Mouse (Mus musculus): ENCODE results near the gene Ramp1. TPM values are rescaled to one million over a fixed set of nuclear protein-coding genes. Genes with fewer than 3 reads are reported as not detected.
A peak's percentile ranks its signal among the peaks of the same experiment; 100 is the strongest.

Gene Ramp1
- polyA plus RNA-seq, 1 experiment from 2014 or later: 13.8 TPM

DNA sequence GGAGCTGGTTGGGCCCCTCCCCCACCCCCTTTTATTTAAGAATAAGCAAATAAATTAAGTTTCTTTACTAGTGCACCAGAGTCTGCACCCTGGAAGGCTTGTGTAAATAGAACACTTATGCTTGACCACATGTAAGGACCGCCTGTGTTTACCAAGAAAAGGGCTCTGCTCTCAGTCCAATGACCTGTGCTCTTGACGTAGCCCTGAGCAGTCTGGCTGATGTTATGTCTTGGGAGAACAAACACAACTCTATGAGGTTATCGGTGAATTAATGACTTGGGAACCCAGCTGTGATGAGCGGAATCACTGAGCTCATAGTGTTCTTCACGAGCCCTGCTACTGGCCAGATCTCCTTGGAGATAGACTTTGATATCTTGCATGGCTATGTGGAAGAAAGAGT lies 1.6 kb downstream of the Ramp1 start:
- H3K4me2 ChIP-seq: peak overlapping the region; percentile 80

GRCm38 (mm10) chr1:91181784-91182450 lies 2.3 kb downstream of the Ramp1 start:
- ATAC-seq (ENCODE audit: low FRiP score, low read depth): no peak
- 35% methylated on average over 12 of the region's 12 CpGs for WGBS
- no peaks in the 10 kb centered on the region for H3K9me3 ChIP-seq
- no peak overlapping the region for H3K4me3 ChIP-seq
- 0 out of 2 replicates have a peak, but pooled peaks cover 4% of the 10 kb centered on the region for H3K27me3 ChIP-seq
- peak overlapping the region; percentile 80 for H3K4me2 ChIP-seq
- no peak overlapping the region for H3K9ac ChIP-seq
- peaks cover 29% of the 10 kb centered on the region for H3K4me1 ChIP-seq (replicated peaks)
- peak overlapping the region; percentile 35 for H3K27ac ChIP-seq (replicated peaks)
- H3K36me3 ChIP-seq: no peaks in the 10 kb centered on the region

More for the DNA sequence above, 1.6 kb downstream of the Ramp1 start:
- H3K27ac ChIP-seq (replicated peaks): peak overlapping the region; percentile 35
- H3K9me3 ChIP-seq: no peaks in the 10 kb centered on the region
- peaks cover 29% of the 10 kb centered on the region for H3K4me1 ChIP-seq (replicated peaks)
- H3K9ac ChIP-seq: no peak overlapping the region
- H3K4me3 ChIP-seq: no peak overlapping the region
- H3K27me3 ChIP-seq: 0 out of 2 replicates have a peak, but pooled peaks cover 4% of the 10 kb centered on the region
- 53% methylated on average over 5 of the region's 5 CpGs for WGBS
- no peaks in the 10 kb centered on the region for H3K36me3 ChIP-seq
- no peak for ATAC-seq (ENCODE audit: low FRiP score, low read depth)

DNA sequence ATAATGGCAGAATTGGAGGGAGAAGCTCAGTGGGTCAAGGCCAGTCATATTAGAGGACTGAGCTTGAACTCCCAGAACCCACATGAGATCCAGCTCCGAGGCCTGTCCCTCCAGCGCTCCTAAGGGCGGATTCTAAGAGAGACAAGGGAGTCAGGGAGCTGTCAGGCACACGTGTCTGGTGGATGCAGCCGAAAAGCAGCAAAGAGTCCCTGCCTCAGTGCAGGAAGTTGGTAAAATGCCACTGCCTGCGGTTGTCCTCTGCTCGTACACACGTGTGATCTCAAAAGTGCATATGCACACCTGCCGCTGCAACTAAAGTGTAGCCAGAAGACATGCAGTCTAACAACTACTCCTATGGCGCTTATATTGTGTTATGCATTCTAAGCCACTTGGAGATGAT lies 3.7 kb downstream of the Ramp1 start:
- Histone ChIP-seq H3K27me3 (0 out of 2 replicates have a peak, but pooled peaks cover 4% of the 10 kb centered on the region), H3K9me3 (no peaks in the 10 kb centered on the region), H3K4me2 (no peak overlapping the region), H3K27ac (replicated peaks) (no peak overlapping the region), H3K9ac (no peak overlapping the region), H3K4me3 (no peak overlapping the region), H3K36me3 (no peaks in the 10 kb centered on the region), H3K4me1 (replicated peaks) (peaks cover 29% of the 10 kb centered on the region)
- WGBS: 82% methylated on average over 10 of the region's 10 CpGs
- ATAC-seq (ENCODE audit: low FRiP score, low read depth): no peak

GRCm38 (mm10) chr1:91186677-91187076 lies 7.1 kb downstream of the Ramp1 start:
- 88% methylated on average over 6 of the region's 6 CpGs for WGBS
- no peak overlapping the region for H3K4me3 ChIP-seq
- H3K9ac ChIP-seq: no peak overlapping the region
- no peak overlapping the region for H3K27ac ChIP-seq (replicated peaks)
- H3K4me2 ChIP-seq: no peak overlapping the region
- no peaks in the 10 kb centered on the region for H3K27me3 ChIP-seq
- H3K9me3 ChIP-seq: no peaks in the 10 kb centered on the region
- no peak for ATAC-seq (ENCODE audit: low FRiP score, low read depth)
- peaks cover 8% of the 10 kb centered on the region for H3K4me1 ChIP-seq (replicated peaks)
- no peaks in the 10 kb centered on the region for H3K36me3 ChIP-seq

DNA sequence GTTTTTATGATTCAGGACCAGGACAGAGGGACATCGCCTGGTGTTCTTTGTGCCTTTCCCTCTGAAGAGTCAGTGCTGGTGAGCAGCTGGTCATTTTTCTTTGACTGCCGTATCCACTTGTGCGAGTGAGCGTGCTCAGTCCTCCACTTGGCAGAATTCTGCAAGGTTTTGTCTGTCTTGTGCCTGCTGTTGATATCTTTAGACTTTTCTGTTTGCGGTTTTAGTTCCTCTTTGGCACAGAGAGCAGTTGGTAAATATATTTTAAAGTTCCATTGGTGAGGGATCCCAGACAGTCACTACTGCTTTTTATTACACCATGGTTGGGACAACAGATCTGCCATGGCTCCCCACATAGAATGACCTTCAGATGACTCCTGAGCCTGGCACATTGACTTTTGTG lies 7.7 kb downstream of the Ramp1 start:
- Histone ChIP-seq H3K9me3 (no peaks in the 10 kb centered on the region), H3K27me3 (no peaks in the 10 kb centered on the region), H3K9ac (no peak overlapping the region), H3K4me2 (no peak overlapping the region), H3K4me1 (replicated peaks) (peaks cover 4% of the 10 kb centered on the region), H3K4me3 (no peak overlapping the region), H3K36me3 (no peaks in the 10 kb centered on the region), H3K27ac (replicated peaks) (no peak overlapping the region)
- 84% methylated on average over 5 of the region's 5 CpGs for WGBS
- ATAC-seq (ENCODE audit: low FRiP score, low read depth): no peak

DNA sequence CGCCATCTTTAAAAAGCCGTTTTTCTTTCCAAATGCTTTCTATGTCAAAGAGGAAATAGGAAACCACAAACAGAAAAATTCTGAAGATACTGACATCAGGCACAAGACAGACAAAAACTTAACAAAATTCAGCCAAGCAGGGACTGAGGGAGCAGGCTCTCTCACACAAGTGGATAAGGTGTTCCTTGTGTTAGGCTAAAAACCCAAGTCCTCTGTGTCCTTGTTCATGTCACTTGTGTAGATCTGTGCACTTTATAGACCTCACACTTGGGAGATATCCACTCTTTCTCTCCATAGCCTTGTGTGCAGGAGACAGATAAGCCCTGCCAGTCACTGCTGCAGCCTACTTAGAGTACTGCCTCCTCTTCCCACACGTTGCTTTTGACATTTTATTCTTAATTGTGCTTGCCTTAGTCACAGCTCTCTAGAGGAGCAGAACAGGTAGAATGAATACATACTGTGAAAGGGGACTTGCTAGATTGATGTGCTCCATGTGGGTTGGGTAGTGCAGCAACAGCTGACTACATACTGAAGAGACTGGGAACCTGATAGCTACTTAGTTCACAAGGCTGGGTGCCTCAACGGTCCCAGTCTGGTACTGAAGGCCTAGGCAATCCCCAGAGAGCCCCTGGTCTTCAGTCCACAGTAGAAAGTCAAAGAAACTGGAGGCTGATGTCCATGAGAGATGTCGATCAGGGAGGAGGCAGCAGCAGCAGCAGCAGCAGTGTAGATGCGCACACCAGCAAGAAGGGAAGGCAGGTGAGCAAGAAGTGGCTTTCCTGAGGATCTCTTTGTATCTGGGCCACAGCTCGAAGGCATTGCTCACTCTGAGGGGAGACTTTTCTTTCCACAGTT lies 8.4 kb downstream of the Ramp1 start:
- Histone ChIP-seq H3K27ac (replicated peaks) (no peak overlapping the region), H3K9me3 (no peaks in the 10 kb centered on the region), H3K4me1 (replicated peaks) (no peaks in the 10 kb centered on the region), H3K36me3 (no peaks in the 10 kb centered on the region), H3K27me3 (no peaks in the 10 kb centered on the region), H3K4me3 (no peak overlapping the region), H3K4me2 (no peak overlapping the region), H3K9ac (no peak overlapping the region)
- ATAC-seq (ENCODE audit: low FRiP score, low read depth): no peak
- 88% methylated on average over 7 of the region's 7 CpGs for WGBS

GRCm38 (mm10) chr1:91188851-91189460 lies 9.3 kb downstream of the Ramp1 start:
- H3K9ac ChIP-seq: no peak overlapping the region
- H3K36me3 ChIP-seq: no peaks in the 10 kb centered on the region
- no peaks in the 10 kb centered on the region for H3K9me3 ChIP-seq
- no peaks in the 10 kb centered on the region for H3K4me1 ChIP-seq (replicated peaks)
- H3K4me3 ChIP-seq: no peak overlapping the region
- WGBS: 92% methylated on average over 10 of the region's 10 CpGs
- no peak overlapping the region for H3K4me2 ChIP-seq
- ATAC-seq (ENCODE audit: low FRiP score, low read depth): no peak
- no peaks in the 10 kb centered on the region for H3K27me3 ChIP-seq
- no peak overlapping the region for H3K27ac ChIP-seq (replicated peaks)

GRCm38 (mm10) chr1:91192184-91192583 lies 12.6 kb downstream of the Ramp1 start:
- ATAC-seq (ENCODE audit: low FRiP score, low read depth): no peak
- Histone ChIP-seq H3K9ac (no peak overlapping the region), H3K9me3 (no peaks in the 10 kb centered on the region), H3K4me3 (no peak overlapping the region), H3K27me3 (no peaks in the 10 kb centered on the region), H3K4me2 (no peak overlapping the region), H3K36me3 (no peaks in the 10 kb centered on the region), H3K27ac (replicated peaks) (no peak overlapping the region), H3K4me1 (replicated peaks) (no peaks in the 10 kb centered on the region)
- 83% methylated on average over 8 of the region's 8 CpGs for WGBS

GRCm38 (mm10) chr1:91193242-91193641 lies 13.6 kb downstream of the Ramp1 start:
- no peak for ATAC-seq (ENCODE audit: low FRiP score, low read depth)
- Histone ChIP-seq H3K9ac (no peak overlapping the region), H3K9me3 (no peaks in the 10 kb centered on the region), H3K27me3 (no peaks in the 10 kb centered on the region), H3K36me3 (no peaks in the 10 kb centered on the region), H3K4me1 (replicated peaks) (no peaks in the 10 kb centered on the region), H3K27ac (replicated peaks) (no peak overlapping the region), H3K4me3 (no peak overlapping the region), H3K4me2 (no peak overlapping the region)
- WGBS: 89% methylated on average over 4 of the region's 4 CpGs

DNA sequence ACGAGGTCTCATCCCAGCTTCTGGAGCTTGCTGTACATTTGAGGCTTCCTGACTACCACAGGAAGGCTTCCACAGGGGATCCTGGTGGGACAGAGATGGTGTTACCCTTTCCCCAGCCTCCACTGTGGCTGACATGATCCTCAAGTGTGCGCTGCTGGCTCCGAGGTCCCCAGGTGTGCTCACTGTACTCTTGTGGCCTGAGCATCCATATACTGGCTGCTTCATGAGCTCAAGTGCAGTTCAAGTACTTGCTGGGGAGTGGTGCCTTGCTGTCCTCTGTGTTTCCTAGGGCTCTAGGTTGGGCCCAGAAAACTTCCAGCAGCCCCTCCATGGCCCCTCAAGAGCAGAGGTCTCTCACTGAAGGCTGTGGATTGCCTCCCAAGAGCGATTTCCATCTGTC lies 14.1 kb downstream of the Ramp1 start:
- H3K9me3 ChIP-seq: no peaks in the 10 kb centered on the region
- no peak overlapping the region for H3K4me3 ChIP-seq
- H3K27ac ChIP-seq (replicated peaks): no peak overlapping the region
- ATAC-seq (ENCODE audit: low FRiP score, low read depth): no peak
- no peaks in the 10 kb centered on the region for H3K36me3 ChIP-seq
- H3K9ac ChIP-seq: no peak overlapping the region
- WGBS: 87% methylated on average over 4 of the region's 4 CpGs
- no peaks in the 10 kb centered on the region for H3K27me3 ChIP-seq
- H3K4me1 ChIP-seq (replicated peaks): no peaks in the 10 kb centered on the region
- no peak overlapping the region for H3K4me2 ChIP-seq

GRCm38 (mm10) chr1:91199793-91200192 lies 20.2 kb downstream of the Ramp1 start:
- WGBS: 77% methylated on average over 10 of the region's 10 CpGs
- no peak for ATAC-seq (ENCODE audit: low FRiP score, low read depth)
- Histone ChIP-seq H3K9ac (no peak overlapping the region), H3K27me3 (no peaks in the 10 kb centered on the region), H3K4me3 (no peak overlapping the region), H3K4me2 (no peak overlapping the region), H3K27ac (replicated peaks) (no peak overlapping the region), H3K4me1 (replicated peaks) (0 out of 2 replicates have a peak, but pooled peaks cover 3% of the 10 kb centered on the region), H3K9me3 (no peaks in the 10 kb centered on the region), H3K36me3 (no peaks in the 10 kb centered on the region)

DNA sequence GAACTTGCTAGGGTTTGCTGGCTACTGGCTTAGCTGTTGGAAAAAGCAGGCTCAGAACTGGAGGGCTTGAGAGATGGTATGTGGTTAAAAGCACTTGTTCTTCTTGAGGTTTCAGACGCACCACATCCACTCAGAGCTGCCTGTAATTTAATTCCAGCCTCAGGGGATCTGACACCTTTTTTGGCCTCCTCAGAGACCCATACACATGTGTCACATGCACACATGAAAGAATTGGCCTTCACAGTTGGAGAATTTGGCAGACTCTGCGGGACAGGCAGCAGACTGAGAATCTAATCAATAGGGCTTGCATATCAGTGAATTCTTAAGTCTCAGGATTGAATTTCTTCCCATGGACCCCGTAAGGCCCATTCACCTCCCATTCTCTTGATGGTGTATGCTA lies 21.5 kb downstream of the Ramp1 start:
- no peaks in the 10 kb centered on the region for H3K36me3 ChIP-seq
- no peaks in the 10 kb centered on the region for H3K27me3 ChIP-seq
- WGBS: 45% methylated on average over 3 of the region's 3 CpGs
- no peak overlapping the region for H3K27ac ChIP-seq (replicated peaks)
- no peaks in the 10 kb centered on the region for H3K9me3 ChIP-seq
- H3K4me1 ChIP-seq (replicated peaks): 0 out of 2 replicates have a peak, but pooled peaks cover 3% of the 10 kb centered on the region
- H3K9ac ChIP-seq: no peak overlapping the region
- H3K4me2 ChIP-seq: no peak overlapping the region
- no peak overlapping the region for H3K4me3 ChIP-seq
- no peak for ATAC-seq (ENCODE audit: low FRiP score, low read depth)

Measured in hindbrain, embryonic 15.5 days (tissue).